Mouse (Mus musculus) heart, adult 8-10 months (tissue): ENCODE measurements around the gene Rgs16. TPM values are rescaled to one million over a fixed set of nuclear protein-coding genes. Genes with fewer than 3 reads are reported as not detected.

Experiments
- DNase-seq: peaks from one replicate; pipeline ENCODE4 v3.0.0; 2022; ENCODE audit warnings: low spot score
- total RNA-seq, 4 experiments: library from RNA; stranded (reverse); gene quantifications; 2 replicates each; pipeline ENCODE4 v1.2.4; 2022

Rgs16 gene
- total RNA-seq, 4 experiments from 2014 or later, result 1.2 to 2.6 (median 2.0) TPM

DNA sequence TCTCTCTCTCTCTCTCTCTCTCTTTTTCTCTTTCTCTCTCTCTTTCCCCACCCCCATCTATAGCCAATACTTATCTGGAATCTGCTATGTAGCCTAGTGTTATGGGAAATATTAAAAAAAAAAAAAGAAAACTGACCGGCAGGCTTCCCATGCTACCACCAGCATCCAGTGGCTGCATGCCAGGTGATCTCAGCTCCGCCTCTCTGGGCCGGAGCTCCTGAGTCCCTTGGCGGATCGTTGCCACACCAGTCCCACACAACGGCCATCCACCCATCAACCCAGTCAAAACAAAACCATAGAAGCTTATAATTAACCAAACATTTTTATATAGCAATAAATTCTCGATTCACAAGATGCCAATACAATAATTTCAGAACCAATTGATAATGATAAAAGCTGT lies 19.2 kb upstream of the Rgs16 start:
- DNase-seq, result no peak

DNA sequence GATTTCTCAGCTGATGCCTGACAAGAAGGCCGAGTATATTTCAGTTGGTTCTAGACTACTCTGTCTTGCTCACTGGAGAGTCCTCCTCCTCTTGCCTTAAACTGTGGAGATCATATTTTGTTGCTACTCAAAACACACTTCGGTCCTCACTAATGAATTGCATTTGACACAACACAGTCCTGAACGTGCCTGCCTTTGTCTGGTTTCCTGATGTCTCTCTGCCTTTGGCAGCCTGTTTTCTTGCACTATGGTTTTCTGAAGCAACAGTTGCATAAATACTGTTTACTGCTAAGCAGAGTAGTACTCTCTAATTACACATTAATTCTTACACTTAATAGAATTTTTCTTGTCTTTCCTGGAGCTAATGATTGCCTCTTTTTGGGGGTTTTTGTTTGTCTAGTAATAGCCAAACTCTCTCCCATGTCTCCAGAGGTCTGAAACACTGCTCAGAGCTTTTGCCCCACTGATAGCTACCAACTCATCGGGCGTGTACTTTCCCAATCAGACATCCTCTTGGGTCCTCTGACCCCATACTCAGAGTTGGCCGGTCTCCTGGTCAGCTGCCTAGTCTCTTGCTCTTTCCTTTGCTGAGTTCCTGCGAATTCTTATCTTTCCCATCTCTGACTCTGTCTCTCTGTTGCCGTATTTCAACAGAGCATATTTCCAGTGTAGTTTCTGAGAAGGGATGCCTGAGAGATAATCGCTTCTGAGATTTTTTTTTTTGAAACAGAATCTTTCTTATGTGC lies 18.4 kb upstream of the Rgs16 start:
- DNase-seq, result no peak

DNA sequence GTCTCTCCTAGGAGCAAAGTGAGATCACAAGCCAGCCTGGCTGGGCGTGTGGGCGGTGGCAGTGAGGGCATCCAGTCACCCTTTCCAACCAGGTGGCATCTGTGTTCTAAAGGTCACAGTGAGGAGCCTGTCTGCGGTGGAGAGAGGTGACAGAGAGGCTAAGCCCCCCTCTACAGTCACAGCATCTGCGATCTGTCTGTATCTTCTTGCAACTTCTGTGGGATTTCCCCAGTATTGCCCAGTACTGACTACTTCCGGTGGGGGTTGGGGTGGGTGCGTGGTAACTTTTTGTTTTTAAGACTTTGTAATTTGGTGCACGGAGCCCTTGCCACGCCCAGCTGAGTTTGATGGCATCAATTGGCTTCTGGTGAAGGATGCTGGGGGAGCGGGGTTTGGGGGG lies 16.7 kb upstream of the Rgs16 start:
- DNase-seq, result no peak

DNA sequence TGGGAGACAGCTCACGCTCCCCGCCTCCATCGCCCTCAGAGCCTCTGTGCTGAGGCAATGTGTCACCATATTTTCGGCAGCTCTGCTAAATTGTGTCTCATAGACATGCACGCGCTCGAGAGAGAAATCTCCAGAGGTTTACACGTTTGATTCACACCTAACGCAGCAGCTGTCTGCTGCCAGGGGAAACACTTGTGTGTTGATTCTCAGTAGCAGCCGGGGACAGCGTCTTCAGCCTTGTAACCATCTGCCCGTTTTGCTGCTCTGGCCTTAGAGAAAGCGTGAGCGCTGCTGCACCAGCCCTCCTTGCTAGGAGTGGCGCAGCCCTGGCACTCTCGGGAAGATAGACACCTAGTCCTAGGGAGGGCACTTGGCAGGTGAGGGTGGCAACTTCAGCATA lies 13.5 kb upstream of the Rgs16 start:
- no peak for DNase-seq

DNA sequence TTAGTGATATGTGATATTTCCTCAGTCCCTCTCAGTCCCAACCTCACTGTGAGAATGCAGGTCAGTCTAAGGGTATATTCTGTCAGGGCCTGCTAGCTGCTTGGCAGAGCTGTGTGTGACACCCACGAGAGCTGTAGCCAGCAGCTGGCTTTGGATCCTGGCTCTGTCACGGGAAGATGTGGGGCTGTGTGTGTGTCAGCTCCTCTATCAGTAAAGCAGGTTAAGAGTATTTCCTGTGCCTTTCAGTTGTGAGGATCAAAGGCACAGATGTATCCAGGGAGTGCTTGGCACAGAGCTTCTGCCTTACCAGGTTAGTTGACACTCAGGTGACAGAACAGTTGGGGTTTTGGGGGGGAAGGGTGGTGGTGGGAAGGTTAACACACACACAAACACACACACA lies 10.3 kb upstream of the Rgs16 start:
- DNase-seq, result no peak

DNA sequence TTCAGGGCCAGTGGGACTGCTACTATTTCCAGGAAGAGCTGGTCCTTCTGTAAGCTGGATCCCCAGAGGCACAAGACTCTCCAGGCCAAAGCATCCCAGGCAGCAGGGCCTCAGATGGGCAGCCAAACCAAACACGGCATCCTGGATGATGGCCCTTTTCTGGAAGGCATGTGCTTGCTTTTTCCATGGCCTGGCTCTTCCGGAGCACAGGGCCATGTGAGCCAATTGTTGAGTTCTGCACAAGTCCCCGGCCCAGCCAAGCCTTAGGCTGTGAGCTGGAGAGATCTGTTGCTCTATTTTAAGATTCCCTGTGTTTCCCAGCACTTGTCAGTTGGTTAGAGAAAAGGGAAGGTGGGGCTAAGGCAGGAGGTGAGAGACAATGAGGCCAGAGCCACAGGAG lies 9.5 kb upstream of the Rgs16 start:
- DNase-seq, result peak; percentile 68

DNA sequence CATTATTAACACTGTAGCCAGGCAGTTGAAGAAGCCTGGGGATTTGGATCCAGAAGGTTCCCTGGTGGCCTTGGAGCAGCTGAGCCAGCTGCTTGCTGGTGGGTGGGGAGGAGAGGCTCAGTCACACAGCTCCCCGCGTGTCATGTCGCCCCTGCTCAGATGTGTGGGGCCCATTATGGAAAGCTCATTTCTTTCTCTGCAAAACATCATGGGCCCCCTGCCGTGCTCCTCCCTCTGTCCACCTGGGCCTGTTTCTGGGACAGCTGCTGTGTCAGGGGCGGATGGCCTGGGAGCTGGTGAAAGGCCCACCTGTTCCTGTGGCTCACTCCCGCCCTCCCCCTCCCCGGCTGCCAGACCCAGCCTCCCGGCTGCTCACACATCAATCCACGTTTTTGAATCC lies 7.0 kb upstream of the Rgs16 start:
- DNase-seq, result no peak

DNA sequence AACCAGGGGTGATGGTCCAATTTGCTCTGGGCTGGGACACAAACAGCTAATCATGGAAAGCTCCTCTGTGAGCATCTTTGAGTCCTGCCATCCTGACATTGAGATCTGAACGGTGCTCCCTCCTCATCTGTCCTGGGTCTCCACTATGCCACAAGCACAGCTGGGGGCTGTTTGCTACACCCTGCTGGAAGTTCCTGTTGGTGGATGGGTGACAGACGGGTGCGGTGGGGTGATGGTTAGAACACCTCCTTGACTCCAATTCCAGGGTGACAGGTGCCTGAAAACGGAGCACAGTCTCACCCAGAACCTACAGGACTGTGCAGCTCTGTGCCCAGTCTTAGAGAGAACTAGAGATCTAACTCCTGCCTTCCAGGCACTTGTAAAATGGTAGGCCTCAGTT lies 5.3 kb upstream of the Rgs16 start:
- DNase-seq, result no peak

DNA sequence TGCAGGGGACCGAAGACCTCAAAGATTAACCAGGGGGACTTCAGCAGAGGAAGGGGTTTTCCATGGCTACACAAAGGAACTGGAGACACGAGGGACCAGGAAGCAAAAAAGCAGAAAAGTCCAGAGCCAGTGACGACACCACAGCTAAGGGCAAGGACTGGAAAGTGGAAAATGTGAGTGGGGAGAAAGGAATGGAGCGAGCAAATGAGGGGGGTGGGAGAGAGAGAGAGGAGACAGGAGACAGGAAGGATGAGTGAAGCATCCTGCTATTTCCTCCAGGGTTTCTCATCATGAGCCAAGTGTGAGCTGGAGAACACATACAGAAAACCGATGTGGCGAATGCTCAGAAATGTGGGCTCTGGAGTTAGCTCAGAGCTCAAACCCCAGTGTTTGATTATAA lies 4.1 kb upstream of the Rgs16 start:
- no peak for DNase-seq

DNA sequence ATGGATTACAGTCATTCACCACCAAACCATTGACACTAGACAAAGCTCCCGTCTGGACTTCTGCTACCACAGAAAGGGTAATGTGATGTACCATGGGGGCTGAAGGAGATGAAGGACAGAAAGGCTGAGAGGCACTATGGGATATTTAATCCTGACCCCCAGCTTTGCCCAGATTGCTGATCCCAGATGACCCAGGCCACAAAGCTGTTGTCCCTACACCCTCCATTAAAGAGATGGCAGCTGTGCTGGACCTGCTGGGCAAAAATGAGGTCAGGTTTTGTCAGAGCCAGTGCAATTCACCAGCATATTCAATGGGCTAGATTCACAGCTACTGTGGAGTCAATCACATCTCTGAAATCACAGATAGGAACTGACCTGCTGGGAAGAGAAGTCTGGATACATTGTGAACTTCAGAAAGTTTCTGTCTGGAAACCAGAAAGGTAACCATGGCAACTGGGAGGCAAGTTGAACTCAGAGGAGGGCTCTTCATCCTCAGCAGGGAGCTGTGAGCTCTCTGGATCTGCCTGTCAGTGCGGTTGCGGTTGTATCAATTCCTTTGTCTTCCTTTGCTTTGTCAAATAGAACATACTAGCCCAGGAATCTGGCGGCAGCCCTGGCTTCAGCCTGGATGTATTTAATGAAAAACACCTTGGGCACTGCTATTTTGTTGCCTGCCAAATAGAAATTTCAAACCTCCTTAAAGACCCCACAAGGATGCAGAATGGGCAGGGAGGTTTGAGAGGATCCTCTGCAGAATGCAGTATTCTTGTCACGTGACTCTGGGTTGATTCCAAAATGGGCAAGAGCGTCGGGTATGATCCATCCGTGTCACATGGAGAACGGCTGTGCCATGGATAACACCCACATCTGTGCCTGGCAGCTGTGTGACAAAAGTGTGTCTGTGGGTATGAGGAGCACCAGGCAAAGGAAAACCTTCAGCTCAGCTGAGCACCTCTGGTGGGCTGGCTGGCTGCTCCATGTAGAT lies 2.8 kb upstream of the Rgs16 start:
- DNase-seq, result no peak

DNA sequence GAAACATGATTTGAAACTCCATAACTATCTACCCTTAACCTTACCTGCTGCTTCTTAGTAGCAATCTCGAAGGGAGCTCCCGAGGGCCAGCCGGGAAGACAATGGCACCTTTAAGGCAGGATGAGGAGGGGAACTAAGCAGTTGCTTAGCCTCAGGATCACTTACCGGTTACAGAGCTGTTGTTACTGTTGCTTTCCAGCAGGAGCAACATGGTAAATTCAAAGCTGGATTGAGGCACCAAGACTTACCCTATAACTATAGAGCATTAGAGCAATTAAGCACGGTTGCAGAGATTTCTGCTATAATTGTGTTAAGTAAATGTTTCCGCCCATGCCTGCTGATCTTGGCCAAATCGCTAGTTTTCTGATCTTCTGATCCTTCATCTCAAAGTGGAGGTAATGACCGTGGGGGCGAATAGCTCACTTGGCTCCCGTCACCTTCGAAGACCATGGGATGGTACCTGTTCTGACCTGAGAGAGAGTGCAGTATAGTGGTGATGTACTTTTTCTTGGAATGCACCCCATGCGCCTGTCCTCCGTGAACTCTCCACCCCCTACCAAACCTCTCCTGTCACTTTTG lies 623 bp upstream of the Rgs16 start:
- DNase-seq, result no peak

DNA sequence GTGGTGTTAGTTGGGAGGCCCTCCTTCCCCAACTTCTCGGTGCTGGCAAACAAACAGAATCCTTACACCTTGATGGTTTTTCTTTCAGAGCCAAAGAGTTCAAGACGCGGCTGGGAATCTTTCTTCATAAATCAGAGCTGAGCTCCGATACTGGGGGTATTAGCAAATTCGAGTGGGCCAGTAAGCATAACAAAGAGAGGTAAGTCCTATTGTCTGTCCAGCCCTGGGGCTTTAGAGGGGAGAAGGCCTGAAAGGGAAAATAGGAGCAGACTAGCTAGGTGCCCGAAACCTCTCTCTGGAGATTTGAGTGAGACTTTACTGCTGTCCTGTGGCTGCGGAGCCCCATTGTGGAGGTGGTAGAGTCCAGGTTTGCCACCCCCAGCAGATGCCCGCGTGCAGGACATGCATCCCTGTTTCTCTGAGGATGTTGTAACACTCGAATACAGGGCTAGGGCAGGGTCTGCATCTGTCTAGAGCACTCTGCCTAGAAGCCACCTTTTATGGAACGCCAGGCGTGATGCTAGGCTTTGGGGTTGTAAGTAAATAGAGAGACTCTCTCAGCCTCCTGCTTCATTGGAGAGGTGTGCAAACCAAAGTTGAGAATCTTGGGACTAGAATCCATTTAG lies 739 bp downstream of the Rgs16 start:
- DNase-seq, result no peak

DNA sequence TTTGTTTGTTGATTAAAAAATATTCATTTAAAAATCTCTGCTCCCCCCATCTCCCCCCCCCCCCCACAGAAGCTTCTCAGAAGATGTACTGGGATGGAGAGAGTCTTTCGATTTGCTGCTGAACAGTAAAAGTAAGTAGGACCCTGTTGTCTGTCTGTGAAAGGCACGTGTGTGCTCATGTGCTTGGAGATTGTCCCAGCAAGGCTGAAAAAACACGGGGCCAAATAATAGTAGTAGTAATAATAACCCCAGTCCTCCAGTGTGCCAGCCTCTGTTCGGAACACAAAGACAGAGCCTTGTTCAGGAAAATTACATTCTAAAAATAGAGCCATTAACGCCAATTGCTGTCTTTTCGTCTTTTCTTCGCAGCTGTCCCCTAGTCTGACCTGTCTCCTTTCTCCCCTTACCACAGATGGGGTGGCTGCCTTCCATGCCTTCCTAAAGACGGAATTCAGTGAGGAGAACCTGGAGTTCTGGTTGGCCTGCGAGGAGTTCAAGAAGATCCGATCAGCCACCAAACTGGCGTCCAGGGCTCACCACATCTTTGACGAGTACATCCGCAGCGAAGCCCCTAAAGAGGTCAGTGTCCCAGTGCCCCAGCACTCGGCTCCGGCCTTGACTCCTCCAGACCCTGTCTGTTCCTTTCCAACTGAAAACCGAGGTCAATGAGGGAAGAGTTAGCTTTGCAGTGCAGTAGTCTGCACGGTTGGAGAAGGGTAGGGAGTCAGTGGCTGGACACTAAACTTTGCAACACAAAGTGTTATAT lies 1.6 kb downstream of the Rgs16 start:
- DNase-seq, result no peak

DNA sequence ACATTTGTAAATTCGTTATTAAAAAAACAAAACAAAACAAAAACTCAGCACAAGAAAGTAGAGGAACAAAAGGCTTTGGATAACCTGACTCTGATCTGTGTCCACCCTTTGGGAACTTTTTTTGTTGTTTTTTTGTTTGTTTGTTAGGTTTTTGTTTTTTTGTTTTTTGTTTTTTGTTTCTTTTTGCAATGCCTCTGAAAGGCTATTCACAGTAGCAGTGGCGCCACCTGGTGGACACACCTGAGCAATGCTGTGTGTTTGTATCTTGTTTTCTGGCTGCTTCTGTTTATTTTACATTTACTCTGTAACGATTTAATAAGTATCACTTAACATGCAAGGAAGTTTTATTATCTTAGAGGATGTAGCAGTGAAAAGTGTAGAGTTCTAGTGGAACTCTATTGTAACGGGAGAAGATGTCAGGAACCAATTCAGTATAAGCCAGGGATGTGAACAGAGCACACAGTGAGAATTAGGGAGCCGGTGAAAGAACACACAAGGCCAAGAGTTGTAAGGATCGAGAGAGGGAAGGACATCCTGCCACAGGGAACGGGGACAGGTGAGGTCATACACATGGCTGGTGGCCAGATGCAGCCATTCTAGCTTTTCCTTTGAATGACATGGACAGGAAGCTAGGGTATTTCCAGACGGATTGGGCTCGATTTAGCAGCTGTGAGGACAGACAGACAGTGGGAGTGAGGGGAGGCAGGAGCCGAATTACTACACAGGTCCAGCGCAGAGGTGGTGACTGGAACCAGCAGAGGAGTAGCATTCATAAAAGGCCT lies 2.4 kb downstream of the Rgs16 start:
- peak; percentile 68 for DNase-seq

DNA sequence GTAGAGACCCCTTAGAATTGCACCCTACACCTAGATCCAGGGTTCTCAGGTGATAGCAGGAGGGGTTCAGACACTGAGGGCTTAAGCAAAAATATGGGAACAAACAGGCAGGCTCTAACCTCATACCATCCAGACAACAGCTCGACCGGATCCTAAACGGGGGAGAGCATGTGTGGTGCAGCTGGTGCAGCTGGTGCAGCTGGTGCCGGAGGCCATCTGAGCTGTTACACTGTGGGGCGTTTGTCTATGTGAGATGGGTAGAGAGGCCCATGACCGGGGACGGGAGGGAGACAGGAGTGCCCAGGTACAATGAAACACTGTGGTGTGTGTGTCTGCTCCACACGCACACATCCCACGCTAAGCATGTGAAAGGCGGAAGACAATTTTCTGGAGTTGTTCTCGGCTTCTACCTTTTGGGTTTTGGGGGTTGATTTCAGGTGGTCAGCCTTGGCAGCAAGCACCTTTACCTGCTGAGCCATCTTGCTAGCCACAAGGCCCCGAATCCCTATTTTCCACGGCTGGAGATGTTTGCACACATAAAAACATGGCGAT lies 6.0 kb downstream of the Rgs16 start:
- no peak for DNase-seq

DNA sequence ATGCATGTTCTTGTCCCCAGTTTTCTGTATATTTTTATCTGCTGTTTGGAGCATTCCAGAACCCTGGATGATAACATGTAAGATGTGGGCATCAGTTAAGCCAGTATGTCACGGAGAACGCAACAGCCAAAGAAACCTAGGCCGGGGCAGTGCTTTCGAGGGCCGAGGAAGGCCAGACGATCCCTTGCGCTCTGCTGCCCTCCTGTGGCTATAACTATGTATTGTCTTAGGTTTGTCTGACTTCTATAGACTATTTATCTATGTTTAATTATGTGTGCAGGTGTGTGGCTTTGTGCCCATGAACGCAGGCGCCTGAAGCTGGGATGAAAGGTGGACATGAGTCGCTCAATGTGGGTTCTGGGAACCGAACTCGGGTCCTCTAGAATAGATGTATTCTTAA lies 6.6 kb downstream of the Rgs16 start:
- peak; percentile 68 for DNase-seq

DNA sequence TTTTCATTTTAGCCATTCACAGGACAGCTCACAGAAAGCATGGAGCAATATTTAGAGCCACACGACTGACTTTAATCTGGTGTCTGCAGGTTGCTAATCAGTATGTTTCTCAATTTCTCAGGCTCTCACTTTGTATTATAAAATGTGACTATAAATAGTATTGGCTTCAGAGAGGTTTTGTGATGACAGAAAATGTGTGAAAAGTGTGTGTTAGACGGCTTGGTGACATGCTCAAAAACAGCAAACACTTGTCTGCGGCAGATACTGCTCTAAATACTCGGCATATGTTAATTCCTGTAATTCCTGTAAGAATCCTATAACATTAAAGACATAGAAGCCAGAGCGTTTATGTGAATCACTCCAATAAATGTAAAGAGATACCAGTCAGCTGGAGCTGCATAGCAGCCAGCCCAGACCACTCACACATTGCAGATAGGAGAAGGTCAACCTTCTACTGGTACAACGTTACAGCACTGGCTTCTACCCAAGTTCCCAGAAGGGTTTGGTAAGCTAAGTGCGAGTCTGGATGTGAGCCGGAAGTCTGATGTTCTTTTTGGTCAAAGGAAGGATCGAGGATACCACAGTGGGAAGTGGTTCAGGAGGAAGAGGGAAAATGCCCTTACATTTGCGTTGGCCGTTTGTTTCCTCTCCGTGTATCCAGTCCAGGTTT lies 7.8 kb downstream of the Rgs16 start:
- DNase-seq, result no peak

DNA sequence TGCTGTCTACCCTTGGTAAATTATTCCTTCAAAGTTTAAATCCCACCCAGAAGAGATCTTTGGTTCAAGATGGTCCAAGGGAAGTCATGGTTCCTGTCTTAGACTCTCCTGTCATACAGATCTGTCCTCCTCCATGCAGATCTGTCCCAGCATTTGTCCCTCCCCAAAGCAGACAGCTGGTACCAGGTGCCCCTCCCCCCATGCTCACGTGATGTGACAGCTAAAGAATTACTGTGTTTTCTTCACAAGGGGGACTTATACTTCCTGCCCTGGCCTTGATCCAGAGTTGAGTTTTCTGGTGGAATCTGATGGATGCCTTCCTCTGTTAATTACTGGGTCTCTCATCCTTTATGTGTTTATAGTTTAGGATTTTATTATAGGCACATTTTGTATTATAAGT lies 8.4 kb downstream of the Rgs16 start:
- no peak for DNase-seq

DNA sequence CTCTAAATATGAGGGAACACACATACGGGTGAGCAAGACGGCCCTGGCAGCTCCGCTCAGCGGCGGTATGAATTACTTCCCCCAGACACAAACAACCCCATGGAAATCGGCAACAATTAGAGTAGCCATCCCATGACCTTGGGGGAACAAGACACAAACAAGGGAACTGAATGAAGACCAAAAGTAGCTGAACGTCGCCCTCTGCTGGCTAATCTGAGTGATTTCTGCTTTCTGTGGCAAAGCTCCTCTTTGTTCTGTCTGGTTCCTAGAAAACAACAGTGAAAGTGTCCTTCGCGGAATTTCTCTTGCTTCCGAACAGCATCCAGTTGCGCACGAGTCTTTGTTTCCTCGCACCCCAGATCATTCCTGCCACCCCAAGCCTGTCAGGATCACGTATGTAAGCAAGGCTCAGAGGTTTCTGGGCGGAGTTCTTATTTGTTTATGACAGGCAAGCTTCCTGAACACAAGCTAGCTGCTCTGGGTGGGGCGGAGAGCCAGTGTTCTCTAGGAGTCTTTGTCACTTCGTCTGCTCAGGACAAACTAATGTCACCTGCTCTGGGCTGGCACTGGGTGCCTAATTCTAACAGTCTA lies 9.2 kb downstream of the Rgs16 start, which contains the start of gene Rnasel:
Gene Rnasel (plus strand): TSS at position 216 of the 591 bp plus-strand sequence.
- DNase-seq, result peak; percentile 74
